Mouse (Mus musculus): ENCODE measurements around the gene Tcea2. TPM values are rescaled to one million over a fixed set of nuclear protein-coding genes. Genes with fewer than 3 reads are reported as not detected.

The Tcea2 gene
- polyA plus RNA-seq, 1 experiment from 2014 or later = 21.2 TPM

DNA sequence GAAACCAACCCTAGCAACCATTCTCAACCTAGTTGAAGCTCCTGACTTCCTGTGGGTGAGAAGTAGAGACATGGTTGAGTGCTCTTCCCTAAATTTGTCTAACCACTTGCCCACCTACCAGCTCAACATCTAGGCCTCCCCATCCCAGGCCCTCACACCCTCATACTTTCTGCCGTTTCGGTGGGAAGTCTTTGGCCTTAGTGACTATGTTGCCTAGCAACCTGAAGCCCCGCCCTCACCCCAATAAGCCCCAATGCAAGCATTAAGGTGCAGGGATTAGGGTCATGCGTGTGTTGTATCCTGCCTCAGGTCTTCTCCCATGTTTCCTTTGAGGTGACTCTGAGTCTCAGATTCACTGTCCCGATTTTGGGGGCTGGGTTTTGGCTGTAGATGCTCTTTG is 18.1 kb downstream of the Tcea2 start, which contains the start of gene Lkaaear1:
Gene Lkaaear1, minus strand, starts transcription at position 202 of the 400 bp plus-strand sequence.
- ATAC-seq (ENCODE audit: low read depth) (no peak), DNase-seq (ENCODE audit: low spot score) (no peak)
- H3K4me3 ChIP-seq (ENCODE audit: low read depth, low read length) = no peak within 1 kb of the TSS
- H3K9me3 ChIP-seq (ENCODE audit: control insufficient read depth, low read length) = no peaks in the 10 kb centered on the region
- no peaks in the 10 kb centered on the region for H3K36me3 ChIP-seq (ENCODE audit: control insufficient read depth, insufficient read depth, low read length)
- H3K27ac ChIP-seq (replicated peaks; ENCODE audit: low read depth, low read length) = no peak within 1 kb of the TSS
- WGBS = 52% methylated on average over 5 of the region's 5 CpGs
- no peak within 1 kb of the TSS for H3K9ac ChIP-seq (ENCODE audit: low read depth, low read length)
- H3K4me2 ChIP-seq (ENCODE audit: low read depth, low read length) = no peak within 1 kb of the TSS
- H3K4me1 ChIP-seq (ENCODE audit: control insufficient read depth, insufficient read depth, low read length) = no peaks in the 10 kb centered on the region
- no peaks in the 10 kb centered on the region for H3K27me3 ChIP-seq (replicated peaks; ENCODE audit: control insufficient read depth, insufficient read depth, low read length)

DNA sequence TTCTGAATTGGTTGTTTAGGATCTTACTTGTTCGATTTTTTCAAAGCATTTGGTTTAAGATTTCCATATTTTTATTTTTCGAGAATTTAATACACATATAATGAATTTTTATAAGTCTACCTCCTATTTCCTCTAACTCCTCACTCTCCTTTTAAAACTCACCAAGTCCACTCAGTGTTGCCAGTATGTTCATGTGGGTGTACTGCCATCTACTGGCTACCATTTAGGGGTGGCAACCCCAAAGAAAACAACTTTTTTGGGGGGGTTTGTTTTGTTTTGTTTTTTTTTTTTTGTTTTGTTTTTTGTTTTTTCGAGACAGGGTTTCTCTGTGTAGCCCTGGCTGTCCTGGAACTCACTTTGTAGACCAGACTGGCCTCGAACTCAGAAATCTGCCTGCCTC is 26.6 kb downstream of the Tcea2 start:
- Histone ChIP-seq H3K9ac (ENCODE audit: low read depth, low read length) (no peak overlapping the region), H3K36me3 (ENCODE audit: control insufficient read depth, insufficient read depth, low read length) (no peaks in the 10 kb centered on the region), H3K27ac (replicated peaks; ENCODE audit: low read depth, low read length) (no peak overlapping the region), H3K9me3 (ENCODE audit: control insufficient read depth, low read length) (no peaks in the 10 kb centered on the region), H3K4me3 (ENCODE audit: low read depth, low read length) (no peak overlapping the region), H3K27me3 (replicated peaks; ENCODE audit: control insufficient read depth, insufficient read depth, low read length) (no peaks in the 10 kb centered on the region), H3K4me1 (ENCODE audit: control insufficient read depth, insufficient read depth, low read length) (no peaks in the 10 kb centered on the region), H3K4me2 (ENCODE audit: low read depth, low read length) (no peak overlapping the region)
- DNase-seq (ENCODE audit: low spot score) = no peak
- WGBS = 44% methylated on average over 4 of the region's 4 CpGs
- no peak for ATAC-seq (ENCODE audit: low read depth)

DNA sequence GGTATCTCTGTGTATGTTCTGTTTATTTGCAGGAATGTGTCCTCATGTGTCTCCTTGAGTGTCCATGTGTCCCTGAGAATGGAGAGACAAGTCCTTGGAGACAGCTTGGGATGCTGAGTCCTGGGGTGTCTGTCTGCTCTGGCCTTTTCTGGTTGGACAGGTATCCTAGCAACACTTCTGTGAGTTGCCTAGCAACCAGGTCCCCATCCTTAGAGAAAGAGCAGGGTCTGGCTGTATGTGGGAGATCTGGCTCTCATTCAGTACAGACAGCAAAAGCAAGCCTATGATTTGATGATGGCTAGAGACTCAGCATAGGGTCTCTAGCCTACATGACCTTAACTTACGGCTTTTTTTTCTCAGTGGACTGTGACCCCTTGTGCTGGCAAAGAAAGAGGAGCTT is 33.6 kb downstream of the Tcea2 start:
- Histone ChIP-seq H3K27me3 (replicated peaks; ENCODE audit: control insufficient read depth, insufficient read depth, low read length) (no peaks in the 10 kb centered on the region), H3K9ac (ENCODE audit: low read depth, low read length) (no peak overlapping the region), H3K36me3 (ENCODE audit: control insufficient read depth, insufficient read depth, low read length) (no peaks in the 10 kb centered on the region), H3K4me1 (ENCODE audit: control insufficient read depth, insufficient read depth, low read length) (peaks cover 5% of the 10 kb centered on the region; the same call in 1 of the 2 replicates), H3K27ac (replicated peaks; ENCODE audit: low read depth, low read length) (no peak overlapping the region), H3K4me2 (ENCODE audit: low read depth, low read length) (no peak overlapping the region), H3K4me3 (ENCODE audit: low read depth, low read length) (no peak overlapping the region), H3K9me3 (ENCODE audit: control insufficient read depth, low read length) (no peaks in the 10 kb centered on the region)
- ATAC-seq (ENCODE audit: low read depth) = no peak
- DNase-seq (ENCODE audit: low spot score) = no peak
- 81% methylated on average over 1 of the region's 1 CpGs for WGBS

DNA sequence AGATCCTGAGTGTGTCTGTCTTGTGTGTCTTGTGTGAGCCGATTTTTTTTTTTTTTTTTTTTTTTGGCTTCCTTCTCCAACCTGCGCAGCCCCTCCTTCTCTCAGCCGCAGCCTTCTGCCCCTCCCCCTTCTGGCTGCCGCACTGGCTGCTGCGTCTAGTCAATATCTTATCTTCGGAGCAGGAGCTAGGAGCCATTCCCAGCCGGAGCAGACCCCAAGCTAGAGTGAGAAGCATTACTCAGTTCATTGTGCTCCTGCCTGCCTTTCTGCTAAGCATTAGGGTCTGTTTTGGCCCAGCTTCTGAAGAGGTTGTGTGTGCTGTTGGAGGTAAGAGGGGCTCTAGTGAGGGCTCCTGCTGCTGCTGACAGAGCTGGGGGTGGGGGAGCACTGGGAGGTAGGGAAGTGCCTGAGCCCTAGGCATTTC is 34.8 kb downstream of the Tcea2 start, which contains the start of gene Oprl1:
Gene Oprl1, plus strand, starts transcription at position 114 of the 424 bp plus-strand sequence.
- Histone ChIP-seq H3K27ac (replicated peaks; ENCODE audit: low read depth, low read length) (no peak within 1 kb of the TSS), H3K9ac (ENCODE audit: low read depth, low read length) (peak within 1 kb of the TSS; percentile 54), H3K4me3 (ENCODE audit: low read depth, low read length) (peak within 1 kb of the TSS; percentile 17; the same call in 1 of the 2 replicates), H3K9me3 (ENCODE audit: control insufficient read depth, low read length) (no peaks in the 10 kb centered on the region), H3K4me2 (ENCODE audit: low read depth, low read length) (peak within 1 kb of the TSS; percentile 37), H3K4me1 (ENCODE audit: control insufficient read depth, insufficient read depth, low read length) (peaks cover 5% of the 10 kb centered on the region; the same call in 1 of the 2 replicates), H3K27me3 (replicated peaks; ENCODE audit: control insufficient read depth, insufficient read depth, low read length) (no peaks in the 10 kb centered on the region), H3K36me3 (ENCODE audit: control insufficient read depth, insufficient read depth, low read length) (no peaks in the 10 kb centered on the region)
- 0% methylated on average over 7 of the region's 7 CpGs for WGBS
- DNase-seq (ENCODE audit: low spot score) = peak; percentile 50
- ATAC-seq (ENCODE audit: low read depth) = peak; percentile 57; the same call in 1 of the 2 replicates

DNA sequence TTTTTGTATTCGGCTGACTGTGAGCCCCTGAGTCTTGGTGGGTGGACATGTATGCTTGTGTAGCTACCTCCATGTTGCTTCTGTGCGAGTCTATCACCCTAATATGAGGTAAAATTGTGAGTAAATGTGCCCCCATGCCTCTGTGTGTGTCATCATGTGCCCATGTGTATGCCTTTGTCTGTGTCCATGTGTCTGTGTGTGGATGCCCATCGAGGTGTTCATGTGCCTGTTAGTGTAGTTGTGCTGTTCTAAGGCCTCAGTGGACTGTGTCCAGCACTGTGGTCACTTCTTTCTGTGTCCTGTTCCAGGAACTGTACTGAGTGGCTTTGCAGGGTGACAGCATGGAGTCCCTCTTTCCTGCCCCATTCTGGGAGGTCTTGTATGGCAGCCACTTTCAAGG is 35.3 kb downstream of the Tcea2 start:
- H3K4me3 ChIP-seq (ENCODE audit: low read depth, low read length) = peak overlapping the region; percentile 17; the same call in 1 of the 2 replicates
- WGBS = 52% methylated on average over 3 of the region's 3 CpGs

DNA sequence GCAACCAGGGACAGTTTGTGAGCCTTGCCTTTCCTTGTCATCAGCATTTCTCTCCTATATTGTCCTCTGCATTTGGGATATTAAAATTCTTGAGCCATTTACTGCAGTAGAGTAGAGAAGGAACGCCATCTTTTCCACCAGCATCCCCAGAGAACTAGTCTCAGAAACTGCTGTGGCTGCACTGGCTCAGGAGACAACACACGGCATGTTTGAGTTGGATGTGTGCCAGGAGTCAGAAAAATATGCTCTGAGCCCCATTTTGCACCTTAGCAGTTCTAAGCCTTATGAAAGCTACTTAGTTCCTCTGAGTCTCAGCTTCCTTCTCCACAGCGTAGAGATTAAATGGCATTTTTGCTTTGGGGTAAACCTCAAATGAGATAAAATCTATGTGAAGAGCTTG is 36.9 kb downstream of the Tcea2 start:
- Histone ChIP-seq H3K27ac (replicated peaks; ENCODE audit: low read depth, low read length) (no peak overlapping the region), H3K9me3 (ENCODE audit: control insufficient read depth, low read length) (no peaks in the 10 kb centered on the region), H3K27me3 (replicated peaks; ENCODE audit: control insufficient read depth, insufficient read depth, low read length) (no peaks in the 10 kb centered on the region), H3K4me3 (ENCODE audit: low read depth, low read length) (no peak overlapping the region), H3K36me3 (ENCODE audit: control insufficient read depth, insufficient read depth, low read length) (no peaks in the 10 kb centered on the region), H3K4me2 (ENCODE audit: low read depth, low read length) (no peak overlapping the region), H3K4me1 (ENCODE audit: control insufficient read depth, insufficient read depth, low read length) (peaks cover 5% of the 10 kb centered on the region; the same call in 1 of the 2 replicates), H3K9ac (ENCODE audit: low read depth, low read length) (no peak overlapping the region)
- 32% methylated on average over 3 of the region's 3 CpGs for WGBS
- ATAC-seq (ENCODE audit: low read depth) = no peak
- DNase-seq (ENCODE audit: low spot score) = peak; percentile 36

More for the DNA sequence above, 35.3 kb downstream of the Tcea2 start:
- peaks cover 5% of the 10 kb centered on the region; the same call in 1 of the 2 replicates for H3K4me1 ChIP-seq (ENCODE audit: control insufficient read depth, insufficient read depth, low read length)
- ATAC-seq (ENCODE audit: low read depth) (no peak), DNase-seq (ENCODE audit: low spot score) (no peak)
- no peaks in the 10 kb centered on the region for H3K9me3 ChIP-seq (ENCODE audit: control insufficient read depth, low read length)
- H3K36me3 ChIP-seq (ENCODE audit: control insufficient read depth, insufficient read depth, low read length) = no peaks in the 10 kb centered on the region
- peak overlapping the region; percentile 37 for H3K4me2 ChIP-seq (ENCODE audit: low read depth, low read length)
- peak overlapping the region; percentile 54 for H3K9ac ChIP-seq (ENCODE audit: low read depth, low read length)
- no peak overlapping the region for H3K27ac ChIP-seq (replicated peaks; ENCODE audit: low read depth, low read length)
- H3K27me3 ChIP-seq (replicated peaks; ENCODE audit: control insufficient read depth, insufficient read depth, low read length) = no peaks in the 10 kb centered on the region

DNA sequence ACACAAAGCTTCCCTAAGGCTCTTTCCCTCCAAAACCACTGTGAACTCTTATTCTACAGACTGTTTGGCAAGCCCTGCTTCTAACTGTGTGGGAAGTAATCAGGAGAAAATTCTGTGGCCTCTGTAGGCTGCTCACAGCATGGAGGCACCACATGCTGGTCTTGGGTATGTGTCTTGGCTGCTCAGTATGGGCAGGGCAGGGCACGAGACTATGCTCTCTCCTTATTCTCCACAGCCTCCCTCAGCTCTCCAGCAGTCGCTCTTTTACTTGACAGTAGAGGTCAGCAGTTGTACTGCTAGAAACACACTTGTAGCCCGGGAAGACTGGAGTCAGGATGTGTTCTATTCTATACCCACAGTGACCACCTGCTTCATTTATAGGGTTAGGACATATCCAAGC is 40.0 kb downstream of the Tcea2 start:
- Histone ChIP-seq H3K27ac (replicated peaks; ENCODE audit: low read depth, low read length) (no peak overlapping the region), H3K9ac (ENCODE audit: low read depth, low read length) (no peak overlapping the region), H3K9me3 (ENCODE audit: control insufficient read depth, low read length) (no peaks in the 10 kb centered on the region), H3K27me3 (replicated peaks; ENCODE audit: control insufficient read depth, insufficient read depth, low read length) (no peaks in the 10 kb centered on the region), H3K4me2 (ENCODE audit: low read depth, low read length) (no peak overlapping the region), H3K4me1 (ENCODE audit: control insufficient read depth, insufficient read depth, low read length) (peaks cover 4% of the 10 kb centered on the region; the same call in 1 of the 2 replicates), H3K4me3 (ENCODE audit: low read depth, low read length) (no peak overlapping the region), H3K36me3 (ENCODE audit: control insufficient read depth, insufficient read depth, low read length) (no peaks in the 10 kb centered on the region)
- ATAC-seq (ENCODE audit: low read depth) = no peak
- no peak for DNase-seq (ENCODE audit: low spot score)
- 26% methylated on average over 3 of the region's 3 CpGs for WGBS

DNA sequence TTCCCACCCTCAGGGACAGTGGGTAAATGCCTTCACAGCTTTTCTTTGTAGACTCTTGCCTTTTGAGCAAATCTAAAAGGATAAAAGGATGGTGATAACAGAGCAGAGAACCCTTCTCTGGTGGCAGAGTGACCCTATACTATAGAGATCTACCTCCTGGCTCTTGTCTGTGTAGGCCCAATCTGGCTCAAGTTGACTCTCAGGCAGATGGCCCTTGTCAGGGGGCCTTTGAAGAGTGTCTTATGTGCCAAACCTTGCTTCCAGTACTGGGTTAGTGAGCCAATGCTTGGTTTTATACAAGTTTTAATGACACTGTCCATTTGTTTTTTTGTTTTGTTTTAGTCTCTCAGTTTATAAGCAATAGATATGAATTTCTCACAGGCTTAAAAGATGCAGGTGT is 41.1 kb downstream of the Tcea2 start:
- H3K36me3 ChIP-seq (ENCODE audit: control insufficient read depth, insufficient read depth, low read length) = no peaks in the 10 kb centered on the region
- no peaks in the 10 kb centered on the region for H3K4me1 ChIP-seq (ENCODE audit: control insufficient read depth, insufficient read depth, low read length)
- H3K4me3 ChIP-seq (ENCODE audit: low read depth, low read length) = no peak overlapping the region
- no peak overlapping the region for H3K9ac ChIP-seq (ENCODE audit: low read depth, low read length)
- DNase-seq (ENCODE audit: low spot score) (no peak), ATAC-seq (ENCODE audit: low read depth) (no peak)
- no peak overlapping the region for H3K4me2 ChIP-seq (ENCODE audit: low read depth, low read length)
- no peak overlapping the region for H3K27ac ChIP-seq (replicated peaks; ENCODE audit: low read depth, low read length)
- H3K9me3 ChIP-seq (ENCODE audit: control insufficient read depth, low read length) = no peaks in the 10 kb centered on the region
- no peaks in the 10 kb centered on the region for H3K27me3 ChIP-seq (replicated peaks; ENCODE audit: control insufficient read depth, insufficient read depth, low read length)

DNA sequence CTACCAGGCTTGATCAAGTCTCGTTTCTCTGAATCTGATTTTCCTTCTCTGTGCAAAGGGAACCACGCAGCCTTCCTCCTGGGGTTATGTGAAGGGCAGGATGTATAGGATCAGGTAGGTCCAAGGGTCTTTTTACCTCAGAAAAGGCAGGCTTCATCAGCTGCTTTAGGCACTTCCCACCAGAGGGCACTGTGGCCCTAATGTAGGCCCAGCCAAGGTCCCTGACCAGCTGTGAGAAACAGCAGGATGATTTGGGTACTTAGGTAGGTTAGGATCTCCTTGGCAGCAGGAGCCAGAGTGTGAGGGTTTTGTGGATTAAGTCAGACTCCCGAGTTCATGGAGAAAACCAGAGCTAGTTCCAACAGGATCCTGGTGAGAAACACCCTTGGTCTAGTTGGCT is 42.1 kb downstream of the Tcea2 start:
- H3K27me3 ChIP-seq (replicated peaks; ENCODE audit: control insufficient read depth, insufficient read depth, low read length) = no peaks in the 10 kb centered on the region
- no peak overlapping the region for H3K4me3 ChIP-seq (ENCODE audit: low read depth, low read length)
- H3K36me3 ChIP-seq (ENCODE audit: control insufficient read depth, insufficient read depth, low read length) = no peaks in the 10 kb centered on the region
- H3K9ac ChIP-seq (ENCODE audit: low read depth, low read length) = no peak overlapping the region
- H3K9me3 ChIP-seq (ENCODE audit: control insufficient read depth, low read length) = no peaks in the 10 kb centered on the region
- DNase-seq (ENCODE audit: low spot score) = peak; percentile 29
- H3K4me1 ChIP-seq (ENCODE audit: control insufficient read depth, insufficient read depth, low read length) = no peaks in the 10 kb centered on the region
- 4% methylated on average over 3 of the region's 3 CpGs for WGBS
- ATAC-seq (ENCODE audit: low read depth) = 0 out of 2 replicates have a peak, but pooled peaks have one; percentile 33
- no peak overlapping the region for H3K27ac ChIP-seq (replicated peaks; ENCODE audit: low read depth, low read length)
- no peak overlapping the region for H3K4me2 ChIP-seq (ENCODE audit: low read depth, low read length)

Data from embryonic facial prominence, embryonic 14.5 days (tissue).